Mouse (Mus musculus): ENCODE measurements around the gene Mup7.
"Not testable (repeated sequence)": the region's sequence is repeated elsewhere in the genome, so short reads cannot be mapped to it uniquely, and the experiment has no call there.

Gene Mup7

GRCm38 (mm10) chr4:60070375-60070774, at the start of gene Mup7:
Gene Mup7 (minus strand): TSS chr4:60070475.
- DNase-seq (ENCODE audit: extremely low spot score, low read depth, low spot score): not testable (repeated sequence)

GRCm38 (mm10) chr4:60079865-60080264, 9.6 kb upstream of the Mup7 start:
- not testable (repeated sequence) for DNase-seq (ENCODE audit: extremely low spot score, low read depth, low spot score)

GRCm38 (mm10) chr4:60029334-60030111, 40.8 kb downstream of the Mup7 start:
- DNase-seq (ENCODE audit: extremely low spot score, low read depth, low spot score): not testable (repeated sequence)

- DNase-seq (ENCODE audit: extremely low spot score, low read depth, low spot score): not testable (repeated sequence)
Observed at GRCm38 (mm10) chr4:60020141-60020540, 50.1 kb downstream of the Mup7 start.
